Mouse (Mus musculus) midbrain, postnatal 0 days (tissue): ENCODE data around the gene Sit1. TPM values are rescaled to one million over a fixed set of nuclear protein-coding genes. Genes with fewer than 3 reads are reported as not detected.

Source experiments
- ATAC-seq: fragments of 200-750 bp; cut with Nextera tagmentation; 2 replicates; pipeline ENCODE4 v1.8.0; 2017; ENCODE audit warnings: moderate number of reproducible peaks, mild to moderate bottlenecking, moderate TSS enrichment, moderate library complexity; ENCODE audit not compliant: low FRiP score
- DNase-seq: peaks from one replicate; pipeline ENCODE4 v3.0.0-alpha.2; 2015; ENCODE audit warnings: low spot score
- H3K27ac ChIP-seq: fragments of 300-500 bp; sonication (generic); 2 replicates; pipeline ENCODE4 v1.5.1; 2014; ENCODE audit warnings: low read depth, mild to moderate bottlenecking, low read length, mixed read lengths
- H3K27me3 ChIP-seq: fragments of 300-500 bp; sonication (generic); 2 replicates; pipeline ENCODE4 v1.6.1; 2014; ENCODE audit warnings: low read length, control low read depth, mixed read lengths; ENCODE audit not compliant: insufficient read depth
- H3K36me3 ChIP-seq: fragments of 300-500 bp; sonication (generic); 2 replicates; pipeline ENCODE4 v1.6.1; 2014; ENCODE audit warnings: low read length, control low read depth, mixed read lengths; ENCODE audit not compliant: insufficient read depth
- H3K4me1 ChIP-seq: fragments of 300-500 bp; sonication (generic); 2 replicates; pipeline ENCODE4 v1.6.1; 2014; ENCODE audit warnings: mild to moderate bottlenecking, control low read depth, antibody characterized with exemption, low read length, mixed read lengths; ENCODE audit not compliant: insufficient read depth
- H3K4me2 ChIP-seq: fragments of 300-500 bp; sonication (generic); 2 replicates; pipeline ENCODE4 v1.6.1; 2014; ENCODE audit warnings: low read depth, mild to moderate bottlenecking, low read length, mixed read lengths; ENCODE audit not compliant: poor library complexity, severe bottlenecking
- H3K4me3 ChIP-seq: fragments of 300-500 bp; sonication (generic); 2 replicates; pipeline ENCODE4 v1.5.1; 2014; ENCODE audit warnings: low read depth, mild to moderate bottlenecking, low read length, moderate library complexity
- H3K9ac ChIP-seq: fragments of 300-500 bp; sonication (generic); replicated peaks from 2 replicates; pipeline ENCODE4 v1.6.1; 2014; ENCODE audit warnings: mild to moderate bottlenecking, low read length, moderate library complexity, mixed read lengths; ENCODE audit not compliant: poor library complexity, severe bottlenecking
- H3K9me3 ChIP-seq: fragments of 300-500 bp; sonication (generic); 2 replicates; pipeline ENCODE4 v1.6.1; 2016; ENCODE audit warnings: low read length, control low read depth
- CTCF ChIP-seq: IDR thresholded peaks from 2 replicates; pipeline ENCODE4 v1.5.1; 2016; ENCODE audit warnings: antibody characterized with exemption, mild to moderate bottlenecking
- WGBS: fragments of 180-500 bp; shearing (Covaris S2); extraction: QIAGEN DNeasy Blood & Tissue Kit; methylation state at CpG from one replicate; pipeline ENCODE4 v1.1.7; 2014; 5-methylcytosine and 5-hydroxymethylcytosine counted together
- polyA plus RNA-seq: library from polyadenylated mRNA; unstranded; fragments of >200 nt; fragmentation: Nextera tagmentation; extraction: Ambion mirVana; gene quantifications from 2 replicates; pipeline ENCODE4 v1.2.1, GENCODE M21; 2015
- total RNA-seq: library from RNA; depleted of rRNA; stranded (reverse); fragments of >200 nt; gene quantifications from 2 replicates; pipeline ENCODE4 v1.2.3, GENCODE M21; 2014

The Sit1 gene
- total and polyA plus RNA-seq, 2 experiments from 2014 or later = not detected

DNA sequence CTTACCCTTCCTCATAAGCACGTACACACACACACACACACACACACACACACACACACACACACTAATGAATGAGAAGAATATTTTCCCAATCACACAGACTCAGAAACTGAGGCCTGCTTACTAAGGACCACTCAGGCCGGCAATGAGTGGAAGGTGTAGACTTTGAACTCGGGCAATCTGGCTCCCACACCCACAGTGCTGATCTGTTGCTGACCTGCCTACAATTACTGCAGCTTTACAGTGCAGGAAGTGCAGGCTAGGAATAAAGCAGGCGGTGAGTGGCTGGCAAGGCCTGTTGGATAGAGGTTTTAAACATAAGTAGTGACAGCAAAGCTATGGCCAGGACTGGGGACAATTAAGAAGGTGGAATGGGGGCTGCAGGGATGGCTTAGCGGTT lies 2.5 kb downstream of the Sit1 start:
- H3K4me3 ChIP-seq = no peak overlapping the region
- 84% methylated on average over 5 of the region's 5 CpGs for WGBS
- TF ChIP-seq CTCF = no peak
- no peak overlapping the region for H3K4me2 ChIP-seq
- no peak for DNase-seq
- no peaks in the 10 kb centered on the region for H3K36me3 ChIP-seq
- no peak overlapping the region for H3K9ac ChIP-seq
- ATAC-seq = no peak
- H3K27me3 ChIP-seq = no peaks in the 10 kb centered on the region
- no peak overlapping the region for H3K27ac ChIP-seq
- H3K9me3 ChIP-seq = no peaks in the 10 kb centered on the region
- H3K4me1 ChIP-seq = no peaks in the 10 kb centered on the region

DNA sequence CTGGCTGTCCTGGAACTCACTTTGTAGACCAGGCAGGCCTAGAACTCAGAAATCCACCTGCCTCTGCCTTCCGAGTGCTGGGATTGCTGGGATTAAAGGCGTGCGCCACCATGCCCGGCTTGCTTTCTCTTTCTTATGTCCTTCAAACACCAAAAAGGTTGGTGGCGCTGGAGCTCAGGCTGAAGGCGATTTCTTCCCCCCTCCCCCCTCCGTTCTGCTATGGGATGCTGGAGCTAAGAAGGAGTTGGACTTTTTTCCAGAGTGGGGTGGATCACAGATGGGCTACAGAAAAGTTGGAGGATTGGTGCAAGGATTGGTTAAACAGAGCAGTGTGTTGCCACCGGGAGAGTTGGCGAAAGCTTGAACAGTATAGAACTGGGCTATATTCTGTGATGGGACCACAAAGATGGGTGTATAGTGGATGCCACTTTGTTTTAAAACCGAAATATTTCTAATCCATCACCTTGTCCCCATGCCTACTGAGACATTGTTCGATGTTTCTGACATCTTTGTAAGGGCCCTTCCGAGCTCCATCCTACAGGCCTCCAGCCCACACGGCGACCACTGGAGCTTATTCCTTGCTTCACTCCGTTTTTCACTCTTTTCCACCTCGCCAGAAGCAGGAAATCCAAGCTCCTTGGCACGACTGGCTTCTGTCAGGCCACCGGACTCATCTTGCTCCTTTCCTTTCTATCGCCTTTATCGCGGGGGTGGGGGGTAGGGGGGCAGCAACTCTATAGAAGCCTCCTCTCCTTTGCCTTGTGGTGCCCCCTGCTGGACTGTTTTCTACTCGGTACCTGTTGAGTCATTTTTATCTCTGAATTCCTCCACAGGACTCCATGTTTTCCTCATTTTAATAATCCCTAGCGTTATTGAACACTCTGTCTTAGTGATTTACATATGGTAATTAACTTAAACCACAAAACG lies 4.4 kb downstream of the Sit1 start:
- Histone ChIP-seq H3K27me3 (no peaks in the 10 kb centered on the region), H3K27ac (no peak overlapping the region), H3K36me3 (no peaks in the 10 kb centered on the region), H3K9me3 (no peaks in the 10 kb centered on the region), H3K9ac (no peak overlapping the region), H3K4me3 (no peak overlapping the region), H3K4me1 (no peaks in the 10 kb centered on the region), H3K4me2 (no peak overlapping the region)
- TF ChIP-seq CTCF = peak; percentile 69
- ATAC-seq (no peak), DNase-seq (peak; percentile 51)
- WGBS = 49% methylated on average over 24 of the region's 24 CpGs

DNA sequence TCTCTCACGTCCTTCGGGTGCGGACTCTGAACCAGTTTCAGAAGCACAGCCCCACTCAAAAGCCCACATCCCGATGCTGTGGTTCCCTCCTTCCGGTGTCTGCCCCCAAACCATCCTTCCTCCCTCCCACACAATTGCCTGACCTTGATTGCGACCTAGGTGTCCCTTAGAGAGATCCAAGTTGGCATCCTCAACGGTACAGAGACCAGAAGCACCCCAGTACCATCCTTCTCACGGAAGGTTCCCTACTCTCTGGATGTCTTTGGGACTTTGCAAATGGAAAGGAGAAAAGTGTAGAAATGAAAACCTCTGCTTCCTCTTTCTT lies 5.0 kb downstream of the Sit1 start:
- H3K27ac ChIP-seq = no peak overlapping the region

DNA sequence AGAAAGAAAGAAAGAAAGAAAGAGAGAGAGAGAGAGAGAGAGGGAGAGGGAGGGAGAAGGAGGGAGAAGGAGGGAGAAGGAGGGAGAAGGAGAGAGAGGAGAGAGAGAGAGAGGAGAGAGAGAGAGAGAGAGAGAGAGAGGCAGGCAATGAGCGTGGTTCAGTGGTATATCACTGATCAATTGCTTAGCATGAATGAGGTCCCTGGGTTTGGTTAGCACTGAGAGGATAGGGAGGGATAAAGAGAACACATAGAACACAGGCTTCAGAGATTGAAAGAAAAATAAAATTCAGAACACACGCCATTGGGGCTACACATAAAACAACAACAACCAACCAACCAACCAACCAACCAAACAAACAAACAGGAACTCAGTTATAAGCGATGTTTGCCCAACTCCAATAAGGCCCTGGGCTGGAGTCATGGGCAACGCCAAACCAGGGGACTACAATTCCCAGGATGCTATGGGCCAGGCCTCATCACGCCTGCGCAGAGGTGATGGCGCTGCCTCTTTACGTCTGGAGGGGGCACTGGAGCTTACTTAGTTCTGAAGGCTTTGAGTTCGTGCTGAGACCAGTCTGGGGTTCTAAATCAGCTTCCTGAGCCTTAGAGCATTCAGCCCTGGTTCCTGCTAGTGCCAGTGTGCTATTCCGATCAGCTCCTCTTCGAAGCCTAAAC lies 5.5 kb downstream of the Sit1 start:
- H3K4me3 ChIP-seq = peak overlapping the region; percentile 26; the same call in 1 of the 2 replicates
- H3K27ac ChIP-seq = no peak overlapping the region
- H3K4me1 ChIP-seq = no peaks in the 10 kb centered on the region
- H3K36me3 ChIP-seq = no peaks in the 10 kb centered on the region
- no peaks in the 10 kb centered on the region for H3K27me3 ChIP-seq
- peak; percentile 93 for ATAC-seq
- WGBS = 19% methylated on average over 11 of the region's 11 CpGs
- H3K9me3 ChIP-seq = no peaks in the 10 kb centered on the region
- peak; percentile 94 for DNase-seq
- H3K4me2 ChIP-seq = peak overlapping the region; percentile 45
- no peak overlapping the region for H3K9ac ChIP-seq
- peak; percentile 68 for TF ChIP-seq CTCF

More for the DNA sequence above, 5.0 kb downstream of the Sit1 start:
- Histone ChIP-seq H3K4me2 (peak overlapping the region; percentile 45), H3K36me3 (no peaks in the 10 kb centered on the region), H3K9me3 (no peaks in the 10 kb centered on the region), H3K27me3 (no peaks in the 10 kb centered on the region), H3K4me3 (peak overlapping the region; percentile 26; the same call in 1 of the 2 replicates), H3K4me1 (no peaks in the 10 kb centered on the region), H3K9ac (no peak overlapping the region)
- WGBS = 55% methylated on average over 8 of the region's 8 CpGs
- no peak for TF ChIP-seq CTCF
- DNase-seq (no peak), ATAC-seq (no peak; the same call in 1 of the 2 replicates)

DNA sequence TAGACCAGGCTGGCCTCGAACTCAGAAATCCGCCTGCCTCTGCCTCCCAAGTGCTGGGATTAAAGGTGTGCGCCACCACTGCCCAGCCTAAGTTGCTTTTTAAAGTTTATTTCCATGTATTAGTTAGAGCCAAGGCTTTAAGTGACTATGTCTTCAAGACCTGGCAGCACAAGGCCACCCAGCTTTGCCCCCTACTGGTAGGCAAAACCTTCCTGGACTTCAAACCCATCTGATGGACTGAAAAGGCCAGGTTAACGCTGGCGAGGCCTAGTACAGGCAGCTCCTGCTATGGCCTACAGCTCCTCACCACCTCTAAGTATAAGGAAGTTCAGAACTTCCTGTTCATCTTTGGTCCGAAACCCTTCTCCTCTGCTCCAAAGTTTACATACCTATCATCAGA lies 6.9 kb downstream of the Sit1 start:
- H3K27ac ChIP-seq = no peak overlapping the region
- H3K36me3 ChIP-seq = no peaks in the 10 kb centered on the region
- H3K9me3 ChIP-seq = no peaks in the 10 kb centered on the region
- no peak overlapping the region for H3K9ac ChIP-seq
- H3K4me2 ChIP-seq = no peak overlapping the region
- ATAC-seq (no peak), DNase-seq (no peak)
- TF ChIP-seq CTCF = no peak
- 88% methylated on average over 5 of the region's 6 CpGs for WGBS
- no peaks in the 10 kb centered on the region for H3K27me3 ChIP-seq
- H3K4me1 ChIP-seq = no peaks in the 10 kb centered on the region
- H3K4me3 ChIP-seq = no peak overlapping the region

DNA sequence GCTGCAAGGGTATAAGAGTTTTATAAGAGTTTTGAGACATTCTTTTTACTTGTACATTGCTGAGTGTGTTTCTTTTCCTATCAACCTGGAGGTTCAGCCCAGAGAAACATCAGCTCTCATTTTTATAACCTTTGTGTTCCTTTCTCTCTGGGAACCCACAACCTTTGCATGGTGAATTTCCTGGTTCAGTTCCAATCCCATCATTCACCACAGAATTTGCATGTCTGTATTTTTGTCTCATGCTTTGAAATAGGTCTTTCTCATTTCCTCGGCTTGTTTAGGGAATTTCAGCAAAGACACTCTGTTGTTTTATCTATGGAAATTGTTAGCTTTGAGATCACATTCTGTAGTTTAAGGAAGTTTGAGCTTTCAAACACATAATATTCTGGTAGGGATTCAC lies 9.9 kb downstream of the Sit1 start:
- Histone ChIP-seq H3K4me3 (no peak overlapping the region), H3K36me3 (no peaks in the 10 kb centered on the region), H3K4me2 (no peak overlapping the region), H3K27me3 (no peaks in the 10 kb centered on the region), H3K9me3 (no peaks in the 10 kb centered on the region), H3K4me1 (no peaks in the 10 kb centered on the region), H3K9ac (no peak overlapping the region), H3K27ac (no peak overlapping the region)
- 79% methylated on average over 1 of the region's 1 CpGs for WGBS
- no peak for ATAC-seq
- no peak for DNase-seq
- TF ChIP-seq CTCF = no peak
